Mouse (Mus musculus) ES-E14 (cell line): ENCODE measurements at regions not wholly inside any gene's neighbourhood (a gene's known extent, or its start where the extent isn't known, plus 50 kb on each side); places are given as distances from the start of the nearest gene placed in this dataset.

Experiments used
- CHD2 ChIP-seq: IDR thresholded peaks from 2 replicates; pipeline ENCODE4 v1.6.1; 2014; ENCODE audit warnings: mild to moderate bottlenecking, low read depth, low read length, inconsistent platforms
- ZNF384 ChIP-seq: IDR thresholded peaks from 2 replicates; pipeline ENCODE4 v1.6.1; 2012; ENCODE audit warnings: low read depth, low read length, inconsistent platforms

GRCm38 (mm10) chr3:128145329-128145728, 249.2 kb upstream of the Fam241a start:
- TF ChIP-seq CHD2 (no peak), ZNF384 (no peak)
